Mouse (Mus musculus) inflammation-experienced regulatory T-cells, adult 16 weeks (primary cell): Measurements from ENCODE around the gene Ocln. TPM values are rescaled to one million over a fixed set of nuclear protein-coding genes. Genes with fewer than 3 reads are reported as not detected.

Experiments used
- polyA plus RNA-seq: library from polyadenylated mRNA; unstranded; fragments of 100-300 nt; shearing (Covaris generic); gene quantifications from one replicate; pipeline ENCODE4 v1.2.1, GENCODE M21; 2017

Ocln gene
- 1.7 TPM for polyA plus RNA-seq

GRCm38 (mm10) chr13:100552369-100553041, at the start of gene Ocln:
Ocln (minus strand) TSS chr13:100552718.

GRCm38 (mm10) chr13:100492061-100492787, 60.3 kb downstream of the Ocln start, which contains the start of gene Gtf2h2:
Gtf2h2 (minus strand) TSS chr13:100492579.

GRCm38 (mm10) chr13:100452415-100453127, 99.9 kb downstream of the Ocln start, which contains the start of gene Naip1:
Naip1 (minus strand) TSS chr13:100452869.

Other genes starting within 250 kb of the Ocln start
- 13.7 TPM for gene Naip6, start 235.0 kb downstream of the Ocln start, polyA plus RNA-seq
- gene Naip1, start 99.8 kb downstream of the Ocln start, polyA plus RNA-seq = 0.10 TPM
- gene Gtf2h2, start 60.1 kb downstream of the Ocln start, polyA plus RNA-seq = 58.4 TPM
- gene Marveld2, start 64.3 kb upstream of the Ocln start, polyA plus RNA-seq = 9.2 TPM
- 134 TPM for gene Ak6, start 98.3 kb upstream of the Ocln start, polyA plus RNA-seq
- 28.7 TPM for gene Rad17, start 98.3 kb upstream of the Ocln start, polyA plus RNA-seq
- 8.3 TPM for gene Taf9, start 98.9 kb upstream of the Ocln start, polyA plus RNA-seq
- 27.9 TPM for gene Ccdc125, start 117.0 kb upstream of the Ocln start, polyA plus RNA-seq
- 99.6 TPM for gene Cdk7, start 178.2 kb upstream of the Ocln start, polyA plus RNA-seq
- gene Mrps36, start 191.9 kb upstream of the Ocln start, polyA plus RNA-seq = 103 TPM
- 3.3 TPM for gene Cenph, start 223.2 kb upstream of the Ocln start, polyA plus RNA-seq
- gene Ccnb1, start 233.9 kb upstream of the Ocln start, polyA plus RNA-seq = 9.7 TPM